Mouse (Mus musculus) lung, embryonic 14.5 days (tissue): ENCODE measurements at regions not wholly inside any gene's neighbourhood (a gene's known extent, or its start where the extent isn't known, plus 50 kb on each side); places are given as distances from the start of the nearest gene placed in this dataset.

Experiments
- ATAC-seq: fragments of 200-750 bp; cut with Nextera tagmentation; 2 replicates; pipeline ENCODE4 v1.8.0; 2017; ENCODE audit warnings: mild to moderate bottlenecking, moderate TSS enrichment, moderate library complexity; ENCODE audit not compliant: insufficient read depth
- DNase-seq: peaks from one replicate; pipeline ENCODE4 v3.0.0-alpha.2; 2015
- H3K27ac ChIP-seq: fragments of 300-500 bp; sonication (generic); 2 replicates; pipeline ENCODE4 v1.5.1; 2014; ENCODE audit warnings: low read depth, mild to moderate bottlenecking, moderate library complexity
- H3K27me3 ChIP-seq: fragments of 300-500 bp; sonication (generic); 2 replicates; pipeline ENCODE4 v1.6.1; 2014; ENCODE audit warnings: low read length, control low read depth; ENCODE audit not compliant: insufficient read depth
- H3K36me3 ChIP-seq: fragments of 300-500 bp; sonication (generic); 2 replicates; pipeline ENCODE4 v1.6.1; 2014; ENCODE audit warnings: control low read depth; ENCODE audit not compliant: insufficient read depth
- H3K4me1 ChIP-seq: fragments of 300-500 bp; sonication (generic); 2 replicates; pipeline ENCODE4 v1.6.1; 2014; ENCODE audit warnings: antibody characterized with exemption, control low read depth; ENCODE audit not compliant: insufficient read depth
- H3K4me2 ChIP-seq: fragments of 300-500 bp; sonication (generic); 2 replicates; pipeline ENCODE4 v1.6.1; 2014; ENCODE audit warnings: mild to moderate bottlenecking
- H3K4me3 ChIP-seq: fragments of 300-500 bp; sonication (generic); 2 replicates; pipeline ENCODE4 v1.5.1; 2014; ENCODE audit warnings: low read depth, low read length
- H3K9ac ChIP-seq: fragments of 300-500 bp; sonication (generic); 2 replicates; pipeline ENCODE4 v1.6.1; 2014
- H3K9me3 ChIP-seq: fragments of 300-500 bp; sonication (generic); 2 replicates; pipeline ENCODE4 v1.6.1; 2016; ENCODE audit warnings: low read depth, low read length, control low read depth
- CTCF ChIP-seq: IDR thresholded peaks from 2 replicates; pipeline ENCODE4 v1.5.1; 2016; ENCODE audit warnings: antibody characterized with exemption, low read depth
- WGBS: fragments of 180-500 bp; shearing (Covaris S2); extraction: QIAGEN DNeasy Blood & Tissue Kit; methylation state at CpG from one replicate; pipeline ENCODE4 v1.1.7; 2014; 5-methylcytosine and 5-hydroxymethylcytosine counted together

DNA sequence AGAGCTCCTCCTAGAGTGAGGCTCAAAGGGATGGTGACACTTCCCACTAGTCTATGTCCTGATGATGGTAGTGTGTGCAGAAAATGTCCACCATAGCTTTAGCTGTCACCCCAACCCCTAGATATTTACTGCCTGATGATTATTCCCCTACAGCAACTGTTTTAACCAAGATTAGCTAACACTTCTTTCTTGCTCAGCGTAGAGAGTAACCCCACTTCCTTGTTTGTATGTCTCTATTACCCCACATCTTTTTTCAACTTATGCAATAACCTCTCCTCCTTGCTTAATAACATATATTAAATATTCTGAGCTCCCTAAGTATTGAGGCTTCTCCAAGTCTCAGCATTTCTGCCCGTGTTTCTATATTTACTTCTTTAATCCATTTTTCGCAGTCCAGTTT lies 404.2 kb upstream of the Cntn3 start:
- 83% methylated on average over 3 of the region's 3 CpGs for WGBS
- no peak overlapping the region for H3K4me3 ChIP-seq
- H3K36me3 ChIP-seq = no peaks in the 10 kb centered on the region
- no peak for ATAC-seq
- no peak overlapping the region for H3K27ac ChIP-seq
- H3K4me2 ChIP-seq = no peak overlapping the region
- no peaks in the 10 kb centered on the region for H3K27me3 ChIP-seq
- TF ChIP-seq CTCF = no peak
- H3K9me3 ChIP-seq = no peaks in the 10 kb centered on the region
- no peaks in the 10 kb centered on the region for H3K4me1 ChIP-seq
- no peak for DNase-seq
- H3K9ac ChIP-seq = no peak overlapping the region

DNA sequence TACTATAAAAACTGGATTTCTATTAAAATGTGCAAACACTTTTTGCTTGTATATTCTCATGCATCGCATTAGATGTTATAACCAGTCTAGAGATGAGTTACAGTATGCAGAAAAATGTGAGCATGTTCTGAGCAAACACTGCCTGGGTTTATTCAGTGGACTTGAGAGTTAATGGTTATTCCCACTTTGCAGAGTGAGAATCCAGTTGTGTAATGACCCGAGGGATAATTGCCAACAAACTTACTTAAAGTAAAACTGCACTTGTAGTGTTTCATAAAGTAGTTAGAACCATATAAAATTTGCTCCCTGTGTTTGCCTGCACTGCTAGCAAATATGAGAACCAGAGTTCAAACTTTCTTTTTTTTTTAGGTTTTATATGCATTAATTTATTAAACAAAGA lies 450.4 kb upstream of the Cntn3 start:
- ATAC-seq (no peak), DNase-seq (peak; percentile 15)
- H3K9me3 ChIP-seq = no peaks in the 10 kb centered on the region
- no peak overlapping the region for H3K4me2 ChIP-seq
- no peaks in the 10 kb centered on the region for H3K36me3 ChIP-seq
- TF ChIP-seq CTCF = no peak
- no peaks in the 10 kb centered on the region for H3K4me1 ChIP-seq
- H3K27me3 ChIP-seq = no peaks in the 10 kb centered on the region
- H3K27ac ChIP-seq = no peak overlapping the region
- no peak overlapping the region for H3K9ac ChIP-seq
- H3K4me3 ChIP-seq = no peak overlapping the region
- 54% methylated on average over 2 of the region's 2 CpGs for WGBS

DNA sequence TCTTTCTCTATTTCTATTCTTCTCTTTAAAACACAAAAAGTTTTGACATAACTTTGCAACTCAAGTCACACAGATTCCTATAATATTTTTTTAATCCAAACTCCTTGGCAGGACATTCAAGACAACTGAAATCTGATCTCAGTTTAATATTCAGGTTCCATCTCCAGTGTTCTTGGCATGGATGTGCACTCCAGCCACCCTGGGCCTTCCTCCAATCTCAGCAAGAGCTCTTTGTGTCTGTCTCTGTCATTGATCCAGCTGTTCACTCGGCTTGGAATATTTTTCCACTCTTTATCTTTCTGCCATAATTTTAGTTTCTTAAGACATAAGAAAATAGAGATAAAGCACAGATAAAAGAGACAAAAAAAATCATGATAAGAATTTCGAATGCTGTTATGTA lies 451.1 kb upstream of the Cntn3 start:
- Histone ChIP-seq H3K4me1 (no peaks in the 10 kb centered on the region), H3K4me3 (no peak overlapping the region), H3K27me3 (no peaks in the 10 kb centered on the region), H3K9me3 (no peaks in the 10 kb centered on the region), H3K27ac (no peak overlapping the region), H3K9ac (no peak overlapping the region), H3K4me2 (no peak overlapping the region), H3K36me3 (no peaks in the 10 kb centered on the region)
- 45% methylated on average over 2 of the region's 2 CpGs for WGBS
- ATAC-seq (no peak), DNase-seq (peak; percentile 34)
- no peak for TF ChIP-seq CTCF

DNA sequence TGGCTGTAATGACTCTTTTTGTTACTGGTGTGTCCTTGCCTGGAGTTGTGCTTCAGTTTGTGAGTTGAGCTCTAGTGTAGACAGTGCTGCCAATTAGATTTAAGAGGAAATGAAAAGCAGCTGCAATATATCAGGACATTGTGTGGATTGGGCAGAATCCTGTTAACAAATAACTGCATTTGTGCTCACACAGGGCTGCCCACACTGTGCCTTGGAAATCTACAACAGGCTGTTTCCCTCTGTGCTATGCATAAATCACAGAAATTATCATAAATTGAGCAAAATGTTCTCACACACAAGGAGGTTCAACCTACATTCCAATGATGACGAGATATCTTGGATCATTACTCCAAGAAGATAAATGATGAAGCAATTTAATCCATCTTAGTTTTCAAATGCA lies 455.2 kb upstream of the Cntn3 start:
- no peak for ATAC-seq

DNA sequence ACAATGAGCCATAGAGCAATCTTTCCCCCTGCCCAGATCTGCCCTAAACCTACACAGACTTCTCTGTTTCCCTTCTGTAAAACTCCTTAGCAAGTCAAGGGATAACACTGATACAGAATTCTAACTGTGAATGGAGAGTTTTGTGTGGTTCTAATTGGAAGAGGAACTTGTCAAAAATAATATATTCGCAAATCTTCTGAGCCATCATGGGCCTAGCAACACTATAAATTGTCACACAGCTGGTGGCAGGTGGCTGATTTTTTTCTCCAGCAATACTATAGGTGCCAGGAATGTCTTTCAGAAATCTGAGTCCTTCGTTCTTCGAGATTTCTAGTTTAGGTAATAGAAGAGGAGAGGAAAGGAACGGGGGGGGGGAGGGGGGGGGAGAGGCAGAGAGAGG lies 460.5 kb upstream of the Cntn3 start:
- Histone ChIP-seq H3K36me3 (no peaks in the 10 kb centered on the region), H3K9me3 (no peaks in the 10 kb centered on the region), H3K4me1 (no peaks in the 10 kb centered on the region), H3K4me2 (no peak overlapping the region), H3K27me3 (no peaks in the 10 kb centered on the region), H3K4me3 (no peak overlapping the region), H3K27ac (no peak overlapping the region), H3K9ac (no peak overlapping the region)
- no peak for TF ChIP-seq CTCF
- ATAC-seq = no peak
- DNase-seq = no peak
- WGBS = 53% methylated on average over 3 of the region's 4 CpGs

More for the DNA sequence above, 455.2 kb upstream of the Cntn3 start:
- H3K27ac ChIP-seq = no peak overlapping the region
- no peak for DNase-seq
- no peak overlapping the region for H3K4me3 ChIP-seq
- H3K4me2 ChIP-seq = no peak overlapping the region
- no peaks in the 10 kb centered on the region for H3K4me1 ChIP-seq
- no peak overlapping the region for H3K9ac ChIP-seq
- WGBS = 61% methylated on average over 1 of the region's 1 CpGs
- no peaks in the 10 kb centered on the region for H3K9me3 ChIP-seq
- no peaks in the 10 kb centered on the region for H3K27me3 ChIP-seq
- no peaks in the 10 kb centered on the region for H3K36me3 ChIP-seq
- no peak for TF ChIP-seq CTCF

DNA sequence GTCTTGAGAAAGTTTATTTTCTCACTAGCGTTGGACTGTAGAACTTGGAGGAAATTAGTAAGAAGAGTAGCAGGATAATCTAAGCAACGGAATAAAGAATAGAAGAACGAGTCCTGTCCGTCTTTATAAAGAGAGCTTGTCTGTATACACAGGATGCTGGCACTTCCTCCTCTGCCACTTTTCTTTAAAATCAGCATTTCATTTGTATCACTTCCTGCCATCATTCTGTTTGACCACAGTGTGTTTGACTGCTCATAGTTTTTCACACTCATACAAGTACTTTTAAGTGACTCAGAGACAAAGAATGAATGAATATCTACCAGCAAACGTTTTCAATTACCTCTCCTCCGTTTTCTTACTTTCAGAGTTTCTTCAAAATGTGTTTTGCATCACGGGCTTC lies 461.0 kb upstream of the Cntn3 start:
- no peak overlapping the region for H3K27ac ChIP-seq
- 22% methylated on average over 7 of the region's 7 CpGs for WGBS
- ATAC-seq (no peak), DNase-seq (no peak)
- no peak overlapping the region for H3K4me2 ChIP-seq
- no peak overlapping the region for H3K4me3 ChIP-seq
- H3K4me1 ChIP-seq = no peaks in the 10 kb centered on the region
- no peaks in the 10 kb centered on the region for H3K36me3 ChIP-seq
- H3K27me3 ChIP-seq = no peaks in the 10 kb centered on the region
- TF ChIP-seq CTCF = no peak
- no peaks in the 10 kb centered on the region for H3K9me3 ChIP-seq
- no peak overlapping the region for H3K9ac ChIP-seq

DNA sequence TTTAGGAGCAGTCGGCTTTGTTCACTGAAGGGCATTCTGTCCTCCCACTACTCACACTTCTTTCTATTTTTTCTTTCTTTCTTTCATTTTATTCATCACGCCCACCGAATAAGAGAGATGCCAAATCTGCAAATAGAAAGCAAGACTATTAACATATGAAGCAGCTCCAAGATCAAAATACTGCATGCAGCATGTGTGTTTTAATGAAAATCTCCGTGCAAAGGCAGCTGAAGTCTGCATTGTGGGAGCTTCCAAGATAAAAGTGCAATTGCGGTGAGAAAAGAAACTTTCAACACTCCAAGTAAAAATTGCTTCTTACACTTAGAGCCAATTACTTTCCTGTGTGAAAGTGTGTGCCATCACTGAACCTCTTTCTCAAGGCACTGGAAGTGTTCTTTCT lies 449.8 kb upstream of the Chl1 start:
- Histone ChIP-seq H3K36me3 (no peaks in the 10 kb centered on the region), H3K4me3 (no peak overlapping the region), H3K27ac (no peak overlapping the region), H3K27me3 (no peaks in the 10 kb centered on the region), H3K4me2 (no peak overlapping the region), H3K9me3 (no peaks in the 10 kb centered on the region), H3K4me1 (no peaks in the 10 kb centered on the region), H3K9ac (no peak overlapping the region)
- DNase-seq (no peak), ATAC-seq (no peak)
- no peak for TF ChIP-seq CTCF
- WGBS = 78% methylated on average over 5 of the region's 5 CpGs

DNA sequence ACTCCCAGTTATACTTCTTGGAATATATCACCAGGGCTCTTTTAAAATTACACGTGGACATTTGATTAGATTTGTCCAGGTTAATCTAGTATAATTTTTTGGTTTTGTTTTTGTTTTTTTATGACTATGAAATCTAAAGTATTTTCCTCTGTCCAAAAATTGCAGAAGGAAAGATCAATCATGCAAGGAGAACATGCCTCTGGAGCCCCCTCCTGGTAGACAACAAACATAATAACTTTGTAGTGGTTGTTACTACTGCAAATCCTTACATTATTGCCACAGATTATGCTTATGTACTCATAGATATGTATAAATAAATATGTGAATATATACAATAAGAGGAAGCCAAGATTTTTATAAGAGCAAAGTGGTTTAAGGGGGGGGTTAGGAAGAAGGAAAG lies 404.2 kb upstream of the Chl1 start:
- Histone ChIP-seq H3K4me2 (no peak overlapping the region), H3K4me3 (no peak overlapping the region), H3K27ac (no peak overlapping the region), H3K27me3 (no peaks in the 10 kb centered on the region), H3K36me3 (no peaks in the 10 kb centered on the region), H3K9me3 (no peaks in the 10 kb centered on the region), H3K4me1 (no peaks in the 10 kb centered on the region), H3K9ac (no peak overlapping the region)
- ATAC-seq = no peak
- TF ChIP-seq CTCF = peak; percentile 30; the same call in 1 of the 2 replicates
- WGBS = 52% methylated on average over 1 of the region's 1 CpGs
- peak; percentile 17 for DNase-seq
